Mouse (Mus musculus) myocyte (in vitro differentiated cells): ENCODE data around the gene Atp1b1.

Experiments
- CEBPB ChIP-seq: IDR thresholded peaks from 2 replicates; pipeline ENCODE4 v1.6.1; 2011; ENCODE audit warnings: mild to moderate bottlenecking, moderate library complexity; ENCODE audit not compliant: poor library complexity, insufficient read depth, severe bottlenecking
- MYOG ChIP-seq, 3 experiments: IDR thresholded peaks; one replicate each; pipeline ENCODE4 v1.6.1; 2011; ENCODE audit warnings: control low read depth in 2 of 3, low read depth in 2 of 3, mild to moderate bottlenecking in 2 of 3; ENCODE audit not compliant: insufficient read length in 2 of 3, control insufficient read depth in 1 of 3, insufficient read depth in 1 of 3
- POLR2A ChIP-seq: IDR thresholded peaks from one replicate; pipeline ENCODE4 v1.6.1; 2011; ENCODE audit warnings: low read depth, mild to moderate bottlenecking, control low read depth, moderate library complexity; ENCODE audit not compliant: insufficient read length
- TCF12 ChIP-seq: IDR thresholded peaks from one replicate; pipeline ENCODE4 v1.6.1; 2011; ENCODE audit warnings: mild to moderate bottlenecking, control low read depth; ENCODE audit not compliant: poor library complexity, insufficient read depth, severe bottlenecking

DNA sequence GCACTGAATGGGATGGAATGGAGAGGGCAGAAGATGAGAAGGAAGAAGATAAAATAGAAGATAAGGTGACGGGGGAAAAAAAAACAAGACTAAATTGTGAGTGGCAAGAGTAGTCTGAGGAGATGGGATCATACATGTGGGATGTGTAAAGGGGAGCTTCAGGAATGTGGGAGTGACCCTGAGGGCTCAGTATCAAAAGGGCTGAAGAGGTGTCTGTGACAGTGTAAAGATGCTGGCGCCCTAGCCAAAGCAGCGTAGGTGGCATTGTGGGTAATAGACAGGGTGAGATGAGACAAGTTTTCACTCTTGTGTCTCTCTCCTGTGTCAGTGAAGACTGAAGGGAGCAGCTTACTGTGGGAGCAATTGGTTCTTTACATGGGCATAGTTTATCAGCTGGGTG lies 58.6 kb downstream of the Atp1b1 start:
- no peak for TF ChIP-seq CEBPB
- no peak for TF ChIP-seq POLR2A
- no peak for TF ChIP-seq MYOG (IDR thresholded peaks at IDR 0.05; ENCODE audit: control insufficient read depth in 1 of 3, insufficient read depth in 1 of 3, insufficient read length in 2 of 3, low read depth in 2 of 3)
- TF ChIP-seq TCF12: no peak
